Mouse (Mus musculus) E14TG2a.4 (cell line): ENCODE data around the gene Iqcd.

Experiments
- CTCF ChIP-seq: conservative IDR thresholded peaks from 2 replicates; pipeline ENCODE4 v1.5.1; 2014; ENCODE audit warnings: low read length
- NANOG ChIP-seq: IDR thresholded peaks from 2 replicates; pipeline ENCODE4 v1.6.1; 2014; ENCODE audit warnings: borderline replicate concordance, low read length, mixed read lengths
- POU5F1 ChIP-seq: IDR thresholded peaks from 2 replicates; pipeline ENCODE4 v1.6.1; 2014; ENCODE audit warnings: low read length, borderline replicate concordance

- TF ChIP-seq CTCF (no peak), NANOG (no peak), POU5F1 (no peak)
Measured at GRCm38 (mm10) chr5:120555871-120556270, 32.9 kb upstream of the Iqcd start.
